Mouse (Mus musculus) heart, adult 2 months (tissue): ENCODE measurements around the gene Gm5148.

Experiments
- EP300 ChIP-seq: fragments of 200-500 bp; IDR thresholded peaks from 2 replicates; pipeline ENCODE4 v1.6.1; 2011; ENCODE audit warnings: low read depth, low read length, control low read depth; ENCODE audit not compliant: insufficient read depth
- POLR2A ChIP-seq: fragments of 200-500 bp; IDR thresholded peaks from 2 replicates; pipeline ENCODE4 v1.6.1; 2011; ENCODE audit warnings: mild to moderate bottlenecking, low read depth, low read length, control low read depth; ENCODE audit not compliant: insufficient read depth

GRCm38 (mm10) chr3:37729142-37729541 is 4.9 kb upstream of the Gm5148 start:
- TF ChIP-seq POLR2A, result no peak
- 0 out of 2 replicates have a peak, but pooled peaks have one; percentile 62 for TF ChIP-seq EP300
